Mouse (Mus musculus) ES-Bruce4 (cell line): Measurements from ENCODE around the gene Odaph. TPM values are rescaled to one million over a fixed set of nuclear protein-coding genes. Genes with fewer than 3 reads are reported as not detected.

Source experiments
- H3K27ac ChIP-seq: 2 replicates; pipeline ENCODE4 v1.5.1; 2012; ENCODE audit warnings: low read length, inconsistent platforms; ENCODE audit not compliant: insufficient read depth
- H3K27me3 ChIP-seq: 2 replicates; pipeline ENCODE4 v1.6.1; 2012; ENCODE audit warnings: mild to moderate bottlenecking, low read length, inconsistent platforms; ENCODE audit not compliant: control insufficient read depth, poor library complexity, insufficient read depth, severe bottlenecking
- H3K36me3 ChIP-seq: 2 replicates; pipeline ENCODE4 v1.6.1; 2012; ENCODE audit warnings: inconsistent platforms, mild to moderate bottlenecking, low read length, moderate library complexity; ENCODE audit not compliant: control insufficient read depth, poor library complexity, insufficient read depth, severe bottlenecking
- H3K4me1 ChIP-seq: one replicate; pipeline ENCODE4 v1.8.1; 2011; ENCODE audit warnings: low read length; ENCODE audit not compliant: control insufficient read depth, insufficient read depth
- H3K4me3 ChIP-seq: 2 replicates; pipeline ENCODE4 v1.5.1; 2011; ENCODE audit warnings: low read depth, mild to moderate bottlenecking, low read length
- H3K9ac ChIP-seq: 2 replicates; pipeline ENCODE4 v1.6.1; 2012; ENCODE audit warnings: low read depth, mild to moderate bottlenecking, inconsistent platforms; ENCODE audit not compliant: poor library complexity, severe bottlenecking
- H3K9me3 ChIP-seq: replicated peaks from 2 replicates; pipeline ENCODE4 v1.6.1; 2012; ENCODE audit warnings: mild to moderate bottlenecking, low read length, inconsistent platforms; ENCODE audit not compliant: control insufficient read depth, poor library complexity, insufficient read depth, severe bottlenecking
- CTCF ChIP-seq: IDR thresholded peaks from one replicate; pipeline ENCODE4 v1.8.1; 2011; ENCODE audit warnings: low read depth, low read length
- EP300 ChIP-seq: IDR thresholded peaks from 2 replicates; pipeline ENCODE4 v1.6.1; 2011; ENCODE audit warnings: low read depth, low read length; ENCODE audit not compliant: insufficient read depth
- POLR2A ChIP-seq: IDR thresholded peaks from one replicate; pipeline ENCODE4 v1.8.1; 2011; ENCODE audit warnings: low read length; ENCODE audit not compliant: insufficient read depth
- polyA plus RNA-seq: library from polyadenylated mRNA; stranded (reverse); fragments of >200 nt; gene quantifications from 2 replicates; pipeline ENCODE4 v1.2.4, GENCODE M21; 2011; ENCODE audit warnings: low read depth; ENCODE audit not compliant: missing spikeins, insufficient read depth, insufficient read length

The Odaph gene
- polyA plus RNA-seq, 1 experiment: not detected

- H3K4me1 ChIP-seq: no peaks in the 10 kb centered on the region
These were observed 3.8 kb upstream of the Odaph start for GRCm38 (mm10) chr5:91983490-91983889.

GRCm38 (mm10) chr5:91985721-91986120 is 1.6 kb upstream of the Odaph start:
- no peak for TF ChIP-seq EP300
- no peak for TF ChIP-seq CTCF
- TF ChIP-seq POLR2A: no peak
- H3K27ac ChIP-seq: no peak overlapping the region
- H3K36me3 ChIP-seq: no peaks in the 10 kb centered on the region
- no peaks in the 10 kb centered on the region for H3K4me1 ChIP-seq
- H3K4me3 ChIP-seq: no peak overlapping the region
- H3K9ac ChIP-seq: no peak overlapping the region
- H3K9me3 ChIP-seq: peaks cover 3% of the 10 kb centered on the region
- H3K27me3 ChIP-seq: no peaks in the 10 kb centered on the region

More at GRCm38 (mm10) chr5:91983490-91983889, 3.8 kb upstream of the Odaph start:
- no peaks in the 10 kb centered on the region for H3K36me3 ChIP-seq
- H3K27me3 ChIP-seq: no peaks in the 10 kb centered on the region
- TF ChIP-seq CTCF (no peak), POLR2A (no peak), EP300 (no peak)
- no peak overlapping the region for H3K27ac ChIP-seq
- H3K9ac ChIP-seq: no peak overlapping the region
- no peak overlapping the region for H3K4me3 ChIP-seq
- H3K9me3 ChIP-seq: peaks cover 3% of the 10 kb centered on the region

- TF ChIP-seq EP300: no peak
- no peak for TF ChIP-seq POLR2A
- TF ChIP-seq CTCF: no peak
- no peaks in the 10 kb centered on the region for H3K27me3 ChIP-seq
- no peak overlapping the region for H3K4me3 ChIP-seq
- H3K4me1 ChIP-seq: no peaks in the 10 kb centered on the region
- no peaks in the 10 kb centered on the region for H3K36me3 ChIP-seq
- H3K9ac ChIP-seq: no peak overlapping the region
- H3K9me3 ChIP-seq: peaks cover 3% of the 10 kb centered on the region
- H3K27ac ChIP-seq: no peak overlapping the region
These were observed 524 bp downstream of the Odaph start for GRCm38 (mm10) chr5:91987799-91988198.

- Histone ChIP-seq H3K36me3 (no peaks in the 10 kb centered on the region), H3K4me3 (no peak overlapping the region), H3K4me1 (no peaks in the 10 kb centered on the region), H3K27ac (no peak overlapping the region), H3K27me3 (no peaks in the 10 kb centered on the region), H3K9me3 (peaks cover 3% of the 10 kb centered on the region), H3K9ac (no peak overlapping the region)
- TF ChIP-seq CTCF (no peak), POLR2A (no peak), EP300 (no peak)
These were observed 2.0 kb downstream of the Odaph start for GRCm38 (mm10) chr5:91989261-91989660.

- Histone ChIP-seq H3K27me3 (no peaks in the 10 kb centered on the region), H3K9ac (no peak overlapping the region), H3K36me3 (no peaks in the 10 kb centered on the region), H3K4me1 (no peaks in the 10 kb centered on the region), H3K9me3 (no peaks in the 10 kb centered on the region; the same call in 1 of the 2 replicates), H3K27ac (no peak overlapping the region), H3K4me3 (no peak overlapping the region)
- TF ChIP-seq POLR2A (no peak), CTCF (no peak), EP300 (no peak)
These were observed 4.1 kb downstream of the Odaph start for GRCm38 (mm10) chr5:91991191-91991937.

GRCm38 (mm10) chr5:91993061-91993460 is 5.8 kb downstream of the Odaph start:
- Histone ChIP-seq H3K4me1 (no peaks in the 10 kb centered on the region), H3K36me3 (no peaks in the 10 kb centered on the region), H3K9me3 (no peaks in the 10 kb centered on the region; the same call in 1 of the 2 replicates), H3K9ac (no peak overlapping the region), H3K27me3 (no peaks in the 10 kb centered on the region), H3K4me3 (no peak overlapping the region), H3K27ac (no peak overlapping the region)
- TF ChIP-seq CTCF (no peak), POLR2A (no peak), EP300 (no peak)
